Mouse (Mus musculus) embryonic facial prominence, embryonic 15.5 days (tissue): ENCODE data around the gene Smim12. TPM values are rescaled to one million over a fixed set of nuclear protein-coding genes. Genes with fewer than 3 reads are reported as not detected.

Experiments
- ATAC-seq: fragments of 200-750 bp; cut with Nextera tagmentation; 2 replicates; pipeline ENCODE4 v1.8.0; 2017; ENCODE audit warnings: low read depth, moderate TSS enrichment; ENCODE audit not compliant: insufficient number of reproducible peaks, low FRiP score, low TSS enrichment
- H3K27ac ChIP-seq: fragments of 300-500 bp; sonication (generic); replicated peaks from 2 replicates; pipeline ENCODE4 v1.5.1; 2015; ENCODE audit warnings: mild to moderate bottlenecking, inconsistent platforms
- H3K27me3 ChIP-seq: fragments of 300-500 bp; sonication (generic); 2 replicates; pipeline ENCODE4 v1.6.1; 2015; ENCODE audit warnings: inconsistent platforms
- H3K36me3 ChIP-seq: fragments of 300-500 bp; sonication (generic); 2 replicates; pipeline ENCODE4 v1.6.1; 2015; ENCODE audit warnings: mild to moderate bottlenecking, inconsistent platforms
- H3K4me1 ChIP-seq: fragments of 300-500 bp; sonication (generic); 2 replicates; pipeline ENCODE4 v1.6.1; 2015; ENCODE audit warnings: inconsistent platforms
- H3K4me2 ChIP-seq: fragments of 300-500 bp; sonication (generic); replicated peaks from 2 replicates; pipeline ENCODE4 v1.6.1; 2015; ENCODE audit warnings: mild to moderate bottlenecking, inconsistent platforms
- H3K4me3 ChIP-seq: fragments of 300-500 bp; sonication (generic); replicated peaks from 2 replicates; pipeline ENCODE4 v1.5.1; 2015; ENCODE audit warnings: mild to moderate bottlenecking, inconsistent platforms
- H3K9ac ChIP-seq: fragments of 300-500 bp; sonication (generic); 2 replicates; pipeline ENCODE4 v1.6.1; 2015; ENCODE audit warnings: inconsistent platforms
- H3K9me3 ChIP-seq: fragments of 300-500 bp; sonication (generic); replicated peaks from 2 replicates; pipeline ENCODE4 v1.6.1; 2016; ENCODE audit warnings: inconsistent platforms
- WGBS: fragments of 180-500 bp; shearing (Covaris S2); methylation state at CpG from one replicate; pipeline ENCODE4 v1.1.7; 2015; 5-methylcytosine and 5-hydroxymethylcytosine counted together
- polyA plus RNA-seq: library from polyadenylated mRNA; unstranded; fragments of >200 nt; fragmentation: Nextera tagmentation; extraction: Ambion mirVana; gene quantifications from 2 replicates; pipeline ENCODE4 v1.2.1, GENCODE M21; 2015

Gene Smim12
- polyA plus RNA-seq, 1 experiment from 2014 or later = 47.5 TPM

DNA sequence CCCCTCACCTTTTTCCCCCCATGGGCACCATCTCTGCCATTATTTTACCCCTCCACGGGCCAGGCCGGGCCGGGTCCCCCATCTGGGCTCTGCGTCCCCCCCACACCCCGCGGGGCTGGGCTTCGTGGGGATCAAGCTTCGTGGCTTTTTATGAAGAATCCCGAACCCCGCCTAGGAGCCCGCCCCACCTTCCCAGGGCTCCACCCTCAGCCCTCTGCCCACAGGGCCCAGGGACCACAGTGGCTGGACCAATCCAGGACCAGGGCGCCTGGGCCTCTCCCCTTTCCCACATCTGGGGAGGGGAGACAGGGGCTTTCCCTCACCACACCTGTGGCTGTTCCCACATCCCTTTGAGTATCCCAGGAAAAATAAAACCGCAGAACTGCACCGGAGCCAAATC lies 7.0 kb upstream of the Smim12 start:
- peak overlapping the region; percentile 31 for H3K9ac ChIP-seq
- H3K27ac ChIP-seq = no peak overlapping the region
- no peaks in the 10 kb centered on the region for H3K9me3 ChIP-seq
- no peaks in the 10 kb centered on the region for H3K36me3 ChIP-seq
- WGBS = under 1% methylated on average over 14 of the region's 14 CpGs
- H3K4me1 ChIP-seq = peaks cover 9% of the 10 kb centered on the region
- no peak for ATAC-seq
- peak overlapping the region; percentile 59 for H3K4me3 ChIP-seq
- H3K4me2 ChIP-seq = peak overlapping the region; percentile 99
- peaks cover 34% of the 10 kb centered on the region for H3K27me3 ChIP-seq

GRCm38 (mm10) chr4:127237271-127237670 lies 6.3 kb upstream of the Smim12 start:
- 44% methylated on average over 10 of the region's 10 CpGs for WGBS
- H3K9me3 ChIP-seq = no peaks in the 10 kb centered on the region

GRCm38 (mm10) chr4:127242696-127243095 lies 888 bp upstream of the Smim12 start:
- H3K9me3 ChIP-seq = no peaks in the 10 kb centered on the region
- H3K4me3 ChIP-seq = no peak overlapping the region
- no peak overlapping the region for H3K9ac ChIP-seq
- no peak for ATAC-seq
- WGBS = 62% methylated on average over 6 of the region's 6 CpGs
- H3K27me3 ChIP-seq = peaks cover 14% of the 10 kb centered on the region; the same call in 1 of the 2 replicates
- H3K27ac ChIP-seq = no peak overlapping the region
- H3K36me3 ChIP-seq = peaks cover 12% of the 10 kb centered on the region
- H3K4me2 ChIP-seq = no peak overlapping the region
- H3K4me1 ChIP-seq = peaks cover 18% of the 10 kb centered on the region

More at GRCm38 (mm10) chr4:127237271-127237670, 6.3 kb upstream of the Smim12 start:
- H3K4me2 ChIP-seq = no peak overlapping the region
- H3K27me3 ChIP-seq = peaks cover 30% of the 10 kb centered on the region
- H3K27ac ChIP-seq = no peak overlapping the region
- no peak overlapping the region for H3K4me3 ChIP-seq
- no peak overlapping the region for H3K9ac ChIP-seq
- ATAC-seq = no peak
- no peaks in the 10 kb centered on the region for H3K36me3 ChIP-seq
- H3K4me1 ChIP-seq = peaks cover 9% of the 10 kb centered on the region

- under 1% methylated on average over 26 of the region's 26 CpGs for WGBS
- H3K27ac ChIP-seq = no peak overlapping the region; the same call in 1 of the 2 replicates
- peak overlapping the region; percentile 99 for H3K9ac ChIP-seq
- H3K4me2 ChIP-seq = peak overlapping the region; percentile 90
- no peaks in the 10 kb centered on the region for H3K9me3 ChIP-seq
- 0 out of 2 replicates have a peak, but pooled peaks have one; percentile 6 for ATAC-seq
- peak overlapping the region; percentile 99 for H3K4me3 ChIP-seq
- H3K4me1 ChIP-seq = peaks cover 18% of the 10 kb centered on the region
- H3K27me3 ChIP-seq = peaks cover 5% of the 10 kb centered on the region; the same call in 1 of the 2 replicates
- peaks cover 20% of the 10 kb centered on the region for H3K36me3 ChIP-seq
Observed at GRCm38 (mm10) chr4:127243953-127244352, 369 bp downstream of the Smim12 start.

GRCm38 (mm10) chr4:127249701-127250349 lies 6.2 kb downstream of the Smim12 start:
- peak; percentile 74 for ATAC-seq
- WGBS = 4% methylated on average over 5 of the region's 5 CpGs
- no peaks in the 10 kb centered on the region for H3K9me3 ChIP-seq
- H3K27me3 ChIP-seq = no peaks in the 10 kb centered on the region
- peaks cover 15% of the 10 kb centered on the region for H3K4me1 ChIP-seq
- H3K9ac ChIP-seq = no peak overlapping the region
- H3K4me3 ChIP-seq = no peak overlapping the region
- H3K36me3 ChIP-seq = peaks cover 23% of the 10 kb centered on the region
- H3K27ac ChIP-seq = no peak overlapping the region
- H3K4me2 ChIP-seq = no peak overlapping the region

DNA sequence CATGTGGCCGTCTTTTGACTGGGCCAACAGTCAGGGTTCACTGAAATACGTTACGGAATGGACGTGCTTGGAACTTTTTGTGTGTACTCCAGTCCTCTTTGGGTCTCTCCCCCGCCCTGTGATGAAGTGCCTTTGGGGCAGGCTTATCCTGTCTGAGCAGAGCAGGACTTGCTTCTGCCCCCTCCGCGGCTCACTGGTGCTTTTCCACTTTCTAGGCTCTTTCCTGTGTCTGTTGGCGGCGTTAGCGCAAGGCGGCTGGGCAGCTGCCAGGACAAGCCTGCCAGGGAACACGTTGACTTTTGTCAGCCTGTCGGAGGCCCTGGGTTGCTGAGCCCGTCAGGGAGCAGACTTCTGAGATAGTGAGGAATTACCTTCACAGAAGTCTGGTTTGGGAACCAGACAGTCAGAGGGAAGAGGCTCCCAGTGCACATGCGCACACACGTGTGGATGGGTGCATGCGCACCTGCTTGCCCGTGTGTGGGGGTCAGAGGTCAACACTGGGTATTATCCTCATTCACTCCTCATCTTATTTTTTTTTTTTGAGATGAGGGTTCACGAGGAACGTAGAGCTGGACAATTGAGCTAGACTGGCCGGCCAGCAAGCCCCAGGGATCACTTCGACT lies 8.5 kb downstream of the Smim12 start:
- Histone ChIP-seq H3K9me3 (no peaks in the 10 kb centered on the region), H3K9ac (no peak overlapping the region), H3K4me2 (peak overlapping the region; percentile 36), H3K4me3 (peak overlapping the region; percentile 8; the same call in 1 of the 2 replicates), H3K36me3 (peaks cover 17% of the 10 kb centered on the region), H3K4me1 (peaks cover 8% of the 10 kb centered on the region; the same call in 1 of the 2 replicates), H3K27me3 (no peaks in the 10 kb centered on the region), H3K27ac (0 out of 2 replicates have a peak overlapping the region, but pooled peaks have one; percentile 2)
- WGBS = 47% methylated on average over 22 of the region's 22 CpGs
- 0 out of 2 replicates have a peak, but pooled peaks have one; percentile 8 for ATAC-seq

- Histone ChIP-seq H3K27me3 (no peaks in the 10 kb centered on the region), H3K36me3 (no peaks in the 10 kb centered on the region), H3K9ac (no peak overlapping the region), H3K4me1 (peaks cover 6% of the 10 kb centered on the region; the same call in 1 of the 2 replicates), H3K27ac (no peak overlapping the region), H3K9me3 (no peaks in the 10 kb centered on the region), H3K4me3 (no peak overlapping the region), H3K4me2 (no peak overlapping the region)
- 66% methylated on average over 5 of the region's 5 CpGs for WGBS
- no peak for ATAC-seq
Observed at GRCm38 (mm10) chr4:127256739-127257138, 13.2 kb downstream of the Smim12 start.

- WGBS = 54% methylated on average over 12 of the region's 12 CpGs
- Histone ChIP-seq H3K9ac (no peak overlapping the region), H3K27me3 (no peaks in the 10 kb centered on the region), H3K4me1 (no peaks in the 10 kb centered on the region), H3K27ac (no peak overlapping the region), H3K4me2 (no peak overlapping the region), H3K36me3 (no peaks in the 10 kb centered on the region), H3K4me3 (no peak overlapping the region), H3K9me3 (no peaks in the 10 kb centered on the region)
- no peak for ATAC-seq
Observed at GRCm38 (mm10) chr4:127258186-127258897, 14.8 kb downstream of the Smim12 start.

DNA sequence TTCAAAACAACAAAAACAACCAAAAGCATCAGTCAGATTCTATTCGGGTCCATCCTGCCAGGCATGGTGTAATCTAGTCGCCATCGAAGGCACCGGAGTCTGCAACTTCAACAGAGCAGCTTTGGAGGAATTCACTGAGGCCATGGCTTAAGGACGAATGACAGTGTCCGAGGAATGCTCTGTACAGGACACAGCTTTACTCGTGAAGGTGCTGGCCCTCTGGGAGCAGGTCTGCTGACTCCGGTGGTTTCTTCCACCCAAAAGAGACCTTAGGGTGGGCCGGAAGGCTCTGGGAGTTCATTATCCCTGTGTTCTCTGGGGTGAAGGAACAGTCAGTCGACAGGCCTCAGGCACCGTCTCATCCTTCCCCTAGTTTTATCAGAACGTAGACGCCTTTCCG lies 18.0 kb downstream of the Smim12 start:
- 87% methylated on average over 14 of the region's 14 CpGs for WGBS
- no peaks in the 10 kb centered on the region for H3K9me3 ChIP-seq
- H3K4me1 ChIP-seq = no peaks in the 10 kb centered on the region
- no peaks in the 10 kb centered on the region for H3K36me3 ChIP-seq
- H3K4me2 ChIP-seq = no peak overlapping the region
- no peak for ATAC-seq
- no peaks in the 10 kb centered on the region for H3K27me3 ChIP-seq
- H3K9ac ChIP-seq = no peak overlapping the region
- no peak overlapping the region for H3K27ac ChIP-seq
- no peak overlapping the region for H3K4me3 ChIP-seq

DNA sequence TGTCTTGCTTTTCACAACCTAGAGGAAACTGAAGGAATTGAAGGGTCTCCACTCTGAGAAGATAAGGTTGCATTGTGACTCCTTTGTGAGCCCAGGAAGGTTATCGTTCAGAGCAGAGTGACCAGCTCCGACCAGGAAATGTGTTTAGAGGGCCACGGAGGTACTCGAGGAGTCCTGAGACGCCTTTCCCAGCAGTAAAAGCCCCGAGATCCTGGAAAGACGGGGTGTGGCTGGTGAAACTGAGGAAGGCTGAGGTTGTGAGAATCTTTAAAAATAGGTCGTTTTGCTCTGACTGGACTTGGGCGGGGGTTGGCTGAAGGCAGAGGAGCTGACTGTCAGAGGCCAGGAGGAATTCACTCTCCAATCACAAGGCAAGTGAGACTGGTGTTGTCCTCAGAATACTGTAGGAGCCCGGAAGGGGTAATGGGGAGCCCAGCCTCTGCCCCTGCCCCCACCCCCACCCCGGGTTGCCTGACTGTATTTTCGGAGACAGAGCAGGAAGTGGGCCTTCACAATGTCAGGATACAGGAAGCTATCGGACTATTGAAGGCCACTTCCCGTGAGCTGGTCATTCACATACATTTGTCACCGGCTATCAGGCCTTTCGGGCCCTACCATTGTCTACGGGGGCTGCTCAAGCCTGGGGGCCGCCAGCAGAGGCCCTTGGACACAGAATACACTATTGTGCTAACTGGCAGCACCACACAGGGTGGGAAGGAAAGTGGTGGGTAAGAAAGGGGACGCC lies 20.0 kb downstream of the Smim12 start:
- H3K9me3 ChIP-seq = no peaks in the 10 kb centered on the region
- H3K4me3 ChIP-seq = no peak overlapping the region
- H3K36me3 ChIP-seq = no peaks in the 10 kb centered on the region
- H3K27me3 ChIP-seq = peaks cover 7% of the 10 kb centered on the region; the same call in 1 of the 2 replicates
- peak; percentile 65; the same call in 1 of the 2 replicates for ATAC-seq
- 66% methylated on average over 19 of the region's 19 CpGs for WGBS
- no peak overlapping the region for H3K9ac ChIP-seq
- H3K4me2 ChIP-seq = no peak overlapping the region
- no peak overlapping the region for H3K27ac ChIP-seq
- no peaks in the 10 kb centered on the region for H3K4me1 ChIP-seq
